Mouse (Mus musculus) testis, adult 2 months (tissue): ENCODE results near the gene Ifih1.

Experiments used
- CTCF ChIP-seq: fragments of 200-500 bp; IDR thresholded peaks from 2 replicates; pipeline ENCODE4 v1.5.1; 2012; ENCODE audit warnings: low read depth, mild to moderate bottlenecking, inconsistent platforms, low read length, moderate library complexity; ENCODE audit not compliant: control insufficient read depth, insufficient read depth, insufficient replicate concordance
- POLR2A ChIP-seq: fragments of 200-500 bp; IDR thresholded peaks from 2 replicates; pipeline ENCODE4 v1.6.1; 2012; ENCODE audit warnings: low read depth, mild to moderate bottlenecking, inconsistent platforms, low read length, moderate library complexity; ENCODE audit not compliant: control insufficient read depth

DNA sequence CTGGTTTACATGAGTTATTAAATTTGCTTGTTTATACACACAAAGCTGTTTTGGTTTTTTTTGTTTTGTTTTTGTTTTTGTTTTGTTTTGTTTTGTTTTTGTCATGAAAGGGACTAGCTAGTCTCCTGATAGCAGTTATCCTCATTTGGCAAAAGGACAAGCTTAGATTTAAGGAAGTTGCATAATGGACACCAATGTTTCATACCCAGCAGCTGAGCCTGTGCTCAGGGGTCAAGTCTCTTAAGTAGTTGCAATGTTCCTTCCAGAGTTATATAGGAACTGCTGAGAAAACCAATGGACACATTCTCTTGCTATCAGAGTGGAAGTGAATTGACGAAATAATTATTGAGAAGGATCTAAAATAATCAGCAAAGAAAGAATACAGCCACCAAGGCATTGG lies 10.0 kb upstream of the Ifih1 start:
- TF ChIP-seq CTCF (no peak), POLR2A (no peak)
